Mouse (Mus musculus) heart, postnatal 14 days (tissue): ENCODE measurements around the gene Plekhd1. TPM values are rescaled to one million over a fixed set of nuclear protein-coding genes. Genes with fewer than 3 reads are reported as not detected.

Source experiments
- DNase-seq, 2 experiments: peaks; one replicate each; pipeline ENCODE4 v3.0.0; 2021 to 2022
- intact Hi-C: fragments of 180-260 bp; cut with DNase I; formaldehyde crosslinking; loops from one replicate; pipeline ENCODE4 v1.15.1; 2025
- total RNA-seq, 2 experiments: library from RNA; stranded (reverse); gene quantifications; 2 replicates each; pipeline ENCODE4 v1.2.3; 2021

Gene Plekhd1
- total RNA-seq, 2 experiments from 2014 or later: 0.24 to 0.48 TPM

- intact Hi-C loops: no loop called here
- no peak for DNase-seq
Measured at GRCm38 (mm10) chr12:80695004-80695403, 2.6 kb downstream of the Plekhd1 start.

- DNase-seq: no peak
- intact Hi-C loops: no loop called here
Measured at GRCm38 (mm10) chr12:80698526-80699143, 6.2 kb downstream of the Plekhd1 start.

GRCm38 (mm10) chr12:80699144-80699531 lies 6.7 kb downstream of the Plekhd1 start:
- no peak for DNase-seq
- intact Hi-C loops: no loop called here

- peak in 1 of 2 experiments; percentile 34 for DNase-seq
- intact Hi-C loops: loop anchor here (10.0 kb wide), 1 partner anchor 517 kb away; no protein-coding TSS in a partner anchor
Measured at GRCm38 (mm10) chr12:80701332-80701731, 8.9 kb downstream of the Plekhd1 start.

- DNase-seq: no peak
- intact Hi-C loops: loop anchor here (10.0 kb wide), 1 partner anchor 522 kb away; no protein-coding TSS in a partner anchor
Measured at GRCm38 (mm10) chr12:80706208-80706914, 14.0 kb downstream of the Plekhd1 start.

GRCm38 (mm10) chr12:80706915-80707604 lies 14.7 kb downstream of the Plekhd1 start:
- intact Hi-C loops: loop anchor here (10.0 kb wide), 1 partner anchor 522 kb away; no protein-coding TSS in a partner anchor
- no peak for DNase-seq

- intact Hi-C loops: no loop called here
- no peak for DNase-seq
Measured at GRCm38 (mm10) chr12:80715915-80716314, 23.5 kb downstream of the Plekhd1 start.

GRCm38 (mm10) chr12:80719141-80719540 lies 26.8 kb downstream of the Plekhd1 start:
- intact Hi-C loops: no loop called here
- DNase-seq: no peak

GRCm38 (mm10) chr12:80720507-80720906 lies 28.1 kb downstream of the Plekhd1 start:
- intact Hi-C loops: loop anchor here (5.0 kb wide), 2 partner anchors 38 to 563 kb away; no protein-coding TSS in a partner anchor
- DNase-seq: no peak

GRCm38 (mm10) chr12:80721458-80721857 lies 29.1 kb downstream of the Plekhd1 start:
- no peak for DNase-seq
- intact Hi-C loops: loop anchor here (5.0 kb wide), 2 partner anchors 39 to 564 kb away; no protein-coding TSS in a partner anchor

- DNase-seq: peak; percentile 85 to 90
- intact Hi-C loops: loop anchor here (5.0 kb wide), 3 partner anchors 43 to 568 kb away; no protein-coding TSS in a partner anchor
Measured at GRCm38 (mm10) chr12:80724853-80725559, 32.6 kb downstream of the Plekhd1 start.

- intact Hi-C loops: loop anchor here (2.0 to 5.0 kb wide), 2 partner anchors 33 to 231 kb away; partner anchors contain the start of gene Ccdc177
- DNase-seq: no peak
Measured at GRCm38 (mm10) chr12:80728207-80728606, 35.8 kb downstream of the Plekhd1 start.

GRCm38 (mm10) chr12:80728814-80729213 lies 36.4 kb downstream of the Plekhd1 start:
- intact Hi-C loops: loop anchor here (2.0 to 5.0 kb wide), 2 partner anchors 32 to 232 kb away; partner anchors contain the start of gene Ccdc177
- DNase-seq: peak in 1 of 2 experiments; percentile 28

- intact Hi-C loops: loop anchor here (2.0 to 5.0 kb wide), 2 partner anchors 31 to 233 kb away; partner anchors contain the start of gene Ccdc177
- DNase-seq: no peak
Measured at GRCm38 (mm10) chr12:80729758-80730530, 37.6 kb downstream of the Plekhd1 start.

GRCm38 (mm10) chr12:80730567-80730966 lies 38.2 kb downstream of the Plekhd1 start:
- DNase-seq: peak; percentile 47 to 63
- intact Hi-C loops: no loop called here

GRCm38 (mm10) chr12:80734526-80735470 lies 42.4 kb downstream of the Plekhd1 start:
- DNase-seq: no peak
- intact Hi-C loops: no loop called here

- DNase-seq: peak; percentile 46 to 52
- intact Hi-C loops: no loop called here
Measured at GRCm38 (mm10) chr12:80736464-80737282, 44.3 kb downstream of the Plekhd1 start.
